Mouse (Mus musculus): ENCODE measurements around the gene Sdsl. TPM values are rescaled to one million over a fixed set of nuclear protein-coding genes. Genes with fewer than 3 reads are reported as not detected.

Gene Sdsl
- total RNA-seq (2014; rRNA removed): 4.6 and 6.0 TPM in 2 replicates
- polyA plus RNA-seq (2015; fragmentation: Nextera tagmentation; extraction: Ambion mirVana): 7.8 and 8.1 TPM in 2 replicates

- no peak for TF ChIP-seq CTCF (IDR thresholded peaks at IDR 0.05; ENCODE audit: low read depth)
- H3K4me1 ChIP-seq (ENCODE audit: insufficient read depth, low read length): no peaks in the 10 kb centered on the region
- no peaks in the 10 kb centered on the region for H3K27me3 ChIP-seq (ENCODE audit: insufficient read depth, low read length)
- no peak within 1 kb of the TSS for H3K9ac ChIP-seq (replicated peaks; ENCODE audit: low read length)
- H3K36me3 ChIP-seq (ENCODE audit: insufficient read depth, low read length): no peaks in the 10 kb centered on the region
- H3K4me3 ChIP-seq (ENCODE audit: low read length): no peak within 1 kb of the TSS
- DNase-seq (ENCODE audit: low spot score) (no peak), ATAC-seq (no peak)
- no peak within 1 kb of the TSS for H3K4me2 ChIP-seq (ENCODE audit: low read depth, low read length)
- no peak within 1 kb of the TSS for H3K27ac ChIP-seq
- 77% methylated on average over 8 of the region's 8 CpGs for WGBS
- no peaks in the 10 kb centered on the region for H3K9me3 ChIP-seq (ENCODE audit: low read length)
Observed at GRCm38 (mm10) chr5:120472770-120473169, at the start of gene Sdsl. Gene Sdsl, minus strand, starts transcription at chr5:120472810.

DNA sequence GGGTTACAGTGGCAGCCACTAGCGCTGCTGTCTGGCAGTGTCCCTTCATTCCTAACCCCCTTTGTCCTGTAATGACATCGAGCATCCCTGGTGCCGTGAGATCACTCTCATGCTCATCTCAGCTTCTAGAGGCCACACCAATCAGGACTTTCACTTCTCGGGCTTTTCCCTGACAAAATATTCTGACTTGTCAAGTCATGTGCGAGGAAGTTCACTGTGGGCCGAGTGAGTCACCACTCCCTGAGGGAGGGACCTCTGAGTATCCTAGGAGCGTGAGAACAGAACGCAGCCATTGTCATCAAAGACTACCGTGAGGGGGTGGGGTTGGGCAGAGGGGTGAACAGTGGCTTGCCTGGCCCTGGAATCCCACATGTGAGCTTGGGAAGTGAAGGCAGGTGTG lies 44.9 kb upstream of the Sdsl start:
- no peaks in the 10 kb centered on the region for H3K4me1 ChIP-seq (ENCODE audit: insufficient read depth, low read length)
- no peak overlapping the region for H3K4me3 ChIP-seq (ENCODE audit: low read length)
- DNase-seq (ENCODE audit: low spot score) (no peak), ATAC-seq (no peak)
- no peaks in the 10 kb centered on the region for H3K36me3 ChIP-seq (ENCODE audit: insufficient read depth, low read length)
- H3K9ac ChIP-seq (replicated peaks; ENCODE audit: low read length): no peak overlapping the region
- no peak for TF ChIP-seq CTCF (IDR thresholded peaks at IDR 0.05; ENCODE audit: low read depth)
- 41% methylated on average over 9 of the region's 9 CpGs for WGBS
- no peaks in the 10 kb centered on the region for H3K27me3 ChIP-seq (ENCODE audit: insufficient read depth, low read length)
- H3K27ac ChIP-seq: no peak overlapping the region
- no peaks in the 10 kb centered on the region for H3K9me3 ChIP-seq (ENCODE audit: low read length)
- no peak overlapping the region for H3K4me2 ChIP-seq (ENCODE audit: low read depth, low read length)

GRCm38 (mm10) chr5:120516221-120516984 lies 43.8 kb upstream of the Sdsl start:
- no peak overlapping the region for H3K4me3 ChIP-seq (ENCODE audit: low read length)
- H3K4me2 ChIP-seq (ENCODE audit: low read depth, low read length): no peak overlapping the region
- H3K36me3 ChIP-seq (ENCODE audit: insufficient read depth, low read length): no peaks in the 10 kb centered on the region
- WGBS: 66% methylated on average over 15 of the region's 15 CpGs
- DNase-seq (ENCODE audit: low spot score) (no peak), ATAC-seq (0 out of 2 replicates have a peak, but pooled peaks have one; percentile 27)
- H3K27me3 ChIP-seq (ENCODE audit: insufficient read depth, low read length): no peaks in the 10 kb centered on the region
- H3K9ac ChIP-seq (replicated peaks; ENCODE audit: low read length): no peak overlapping the region
- H3K9me3 ChIP-seq (ENCODE audit: low read length): no peaks in the 10 kb centered on the region
- no peak overlapping the region for H3K27ac ChIP-seq
- TF ChIP-seq CTCF (IDR thresholded peaks at IDR 0.05; ENCODE audit: low read depth): no peak
- no peaks in the 10 kb centered on the region for H3K4me1 ChIP-seq (ENCODE audit: insufficient read depth, low read length)

DNA sequence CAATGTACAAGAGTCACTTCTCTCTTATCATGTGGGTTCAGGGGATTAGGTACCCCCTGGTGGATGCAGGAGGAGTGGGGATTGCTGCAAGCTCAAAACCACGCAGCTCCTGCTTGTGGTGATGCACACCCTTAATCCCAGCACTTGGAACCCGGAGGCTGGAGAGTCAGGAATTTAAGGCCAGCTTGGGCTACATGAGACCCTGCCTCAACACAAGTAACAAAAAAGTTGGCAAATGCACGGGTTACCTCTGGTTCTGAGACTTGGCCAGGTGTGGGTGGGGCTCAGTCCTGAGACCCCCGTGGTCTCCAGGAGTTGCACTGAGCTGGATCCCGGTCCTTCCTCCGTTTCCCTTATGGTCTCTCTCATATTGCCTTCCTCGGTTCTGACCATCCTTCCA lies 42.8 kb upstream of the Sdsl start:
- H3K4me1 ChIP-seq (ENCODE audit: insufficient read depth, low read length): no peaks in the 10 kb centered on the region
- no peak overlapping the region for H3K9ac ChIP-seq (replicated peaks; ENCODE audit: low read length)
- no peak for ATAC-seq
- H3K4me3 ChIP-seq (ENCODE audit: low read length): no peak overlapping the region
- no peak for TF ChIP-seq CTCF (IDR thresholded peaks at IDR 0.05; ENCODE audit: low read depth)
- DNase-seq (ENCODE audit: low spot score): no peak
- no peak overlapping the region for H3K4me2 ChIP-seq (ENCODE audit: low read depth, low read length)
- H3K27ac ChIP-seq: no peak overlapping the region; the same call in 1 of the 2 replicates
- WGBS: 71% methylated on average over 7 of the region's 7 CpGs
- no peaks in the 10 kb centered on the region for H3K36me3 ChIP-seq (ENCODE audit: insufficient read depth, low read length)
- no peaks in the 10 kb centered on the region for H3K27me3 ChIP-seq (ENCODE audit: insufficient read depth, low read length)
- H3K9me3 ChIP-seq (ENCODE audit: low read length): no peaks in the 10 kb centered on the region

- no peak overlapping the region for H3K4me3 ChIP-seq (ENCODE audit: low read length)
- H3K27me3 ChIP-seq (ENCODE audit: insufficient read depth, low read length): no peaks in the 10 kb centered on the region
- no peak for ATAC-seq
- H3K4me1 ChIP-seq (ENCODE audit: insufficient read depth, low read length): no peaks in the 10 kb centered on the region
- peak; percentile 59 for DNase-seq (ENCODE audit: low spot score)
- H3K36me3 ChIP-seq (ENCODE audit: insufficient read depth, low read length): no peaks in the 10 kb centered on the region
- no peaks in the 10 kb centered on the region for H3K9me3 ChIP-seq (ENCODE audit: low read length)
- H3K4me2 ChIP-seq (ENCODE audit: low read depth, low read length): no peak overlapping the region
- 0 out of 2 replicates have a peak overlapping the region, but pooled peaks have one; percentile 48 for H3K27ac ChIP-seq
- WGBS: 11% methylated on average over 4 of the region's 4 CpGs
- no peak overlapping the region for H3K9ac ChIP-seq (replicated peaks; ENCODE audit: low read length)
- no peak for TF ChIP-seq CTCF (IDR thresholded peaks at IDR 0.05; ENCODE audit: low read depth)
Observed at GRCm38 (mm10) chr5:120514754-120515153, 42.1 kb upstream of the Sdsl start.

- H3K4me1 ChIP-seq (ENCODE audit: insufficient read depth, low read length): no peaks in the 10 kb centered on the region
- no peaks in the 10 kb centered on the region for H3K9me3 ChIP-seq (ENCODE audit: low read length)
- H3K27ac ChIP-seq: no peak overlapping the region
- H3K4me2 ChIP-seq (ENCODE audit: low read depth, low read length): no peak overlapping the region
- TF ChIP-seq CTCF (IDR thresholded peaks at IDR 0.05; ENCODE audit: low read depth): no peak
- no peak overlapping the region for H3K4me3 ChIP-seq (ENCODE audit: low read length)
- H3K27me3 ChIP-seq (ENCODE audit: insufficient read depth, low read length): no peaks in the 10 kb centered on the region
- 80% methylated on average over 9 of the region's 9 CpGs for WGBS
- no peak overlapping the region for H3K9ac ChIP-seq (replicated peaks; ENCODE audit: low read length)
- no peak for ATAC-seq
- DNase-seq (ENCODE audit: low spot score): no peak
- H3K36me3 ChIP-seq (ENCODE audit: insufficient read depth, low read length): no peaks in the 10 kb centered on the region
Observed at GRCm38 (mm10) chr5:120514031-120514677, 41.5 kb upstream of the Sdsl start.
